Mouse (Mus musculus) CH12.LX (cell line): Measurements from ENCODE around the gene BC005624. TPM values are rescaled to one million over a fixed set of nuclear protein-coding genes. Genes with fewer than 3 reads are reported as not detected.

Source experiments
- DNase-seq: peaks from one replicate; pipeline ENCODE4 v3.0.0-alpha.2; 2013; ENCODE audit errors: extremely low read depth
- H3K27ac ChIP-seq: 2 replicates; pipeline ENCODE4 v1.5.1; 2012; ENCODE audit warnings: low read depth, mild to moderate bottlenecking, control low read depth, moderate library complexity; ENCODE audit not compliant: insufficient read depth
- H3K27me3 ChIP-seq: replicated peaks from 2 replicates; pipeline ENCODE3; 2012; ENCODE audit warnings: inconsistent platforms
- H3K36me3 ChIP-seq, 2 experiments: replicated peaks in 1 of 2; 2 replicates each; pipeline versions ENCODE3 to v1.6.1; 2012; ENCODE audit warnings: inconsistent platforms in 1 of 2, low read length in 1 of 2, mild to moderate bottlenecking in 1 of 2, mixed read lengths in 1 of 2, moderate library complexity in 1 of 2; ENCODE audit not compliant: control insufficient read depth in 1 of 2, insufficient read depth in 1 of 2
- H3K4me1 ChIP-seq, 2 experiments: 2 replicates each; pipeline ENCODE4 v1.6.1; 2012; ENCODE audit warnings: inconsistent platforms in 1 of 2, moderate library complexity in 1 of 2; ENCODE audit not compliant: insufficient read depth in 2 of 2, control insufficient read depth in 1 of 2
- H3K4me2 ChIP-seq: 2 replicates; pipeline ENCODE4 v1.6.1; 2012; ENCODE audit warnings: low read depth, mild to moderate bottlenecking, control low read depth; ENCODE audit not compliant: poor library complexity, insufficient read depth, severe bottlenecking
- H3K4me3 ChIP-seq, 3 experiments: fragments of 150-350 bp in 1 of 3; sonication (generic) in 1 of 3; replicated peaks in 1 of 3; 2 replicates each; pipeline versions ENCODE3 to v1.5.1; 2011 to 2012; ENCODE audit warnings: low read depth in 2 of 3, low read length in 2 of 3, mild to moderate bottlenecking in 2 of 3, moderate library complexity in 2 of 3, control low read depth in 1 of 3, improper control_type of control experiment in 1 of 3, inconsistent platforms in 1 of 3, mixed read lengths in 1 of 3; ENCODE audit not compliant: poor library complexity in 1 of 3
- H3K79me2 ChIP-seq: replicated peaks from 2 replicates; pipeline ENCODE4 v1.6.1; 2012; ENCODE audit warnings: mild to moderate bottlenecking, moderate library complexity; ENCODE audit not compliant: control insufficient read depth, poor library complexity, insufficient read depth, severe bottlenecking; ENCODE audit errors: extremely low read depth
- H3K9ac ChIP-seq: 2 replicates; pipeline ENCODE4 v1.6.1; 2012; ENCODE audit warnings: low read depth, mild to moderate bottlenecking, control low read depth, moderate library complexity; ENCODE audit not compliant: insufficient read depth
- H3K9me3 ChIP-seq: replicated peaks from 2 replicates; pipeline ENCODE3; 2012; ENCODE audit warnings: low read length, inconsistent platforms, mixed read lengths
- BHLHE40 ChIP-seq: IDR thresholded peaks from 2 replicates; pipeline ENCODE4 v1.6.1; 2011; ENCODE audit warnings: mild to moderate bottlenecking, low read depth, low read length, improper control_type of control experiment
- CHD1 ChIP-seq: IDR thresholded peaks from 2 replicates; pipeline ENCODE4 v1.6.1; 2012; ENCODE audit warnings: low read depth, low read length, improper control_type of control experiment, inconsistent platforms
- EP300 ChIP-seq: IDR thresholded peaks from 2 replicates; pipeline ENCODE4 v1.6.1; 2011; ENCODE audit warnings: low read length, improper control_type of control experiment
- GABPA ChIP-seq: IDR thresholded peaks from 2 replicates; pipeline ENCODE4 v1.6.1; 2012; ENCODE audit warnings: low read depth, low read length, improper control_type of control experiment, inconsistent platforms; ENCODE audit not compliant: insufficient replicate concordance
- MAFK ChIP-seq: IDR thresholded peaks from 2 replicates; pipeline ENCODE4 v1.6.1; 2011; ENCODE audit warnings: low read length, improper control_type of control experiment; ENCODE audit not compliant: insufficient replicate concordance
- MAZ ChIP-seq: IDR thresholded peaks from 2 replicates; pipeline ENCODE4 v1.6.1; 2012; ENCODE audit warnings: low read depth, mild to moderate bottlenecking, inconsistent platforms, low read length, improper control_type of control experiment, moderate library complexity
- POLR2AphosphoS2 ChIP-seq: IDR thresholded peaks from 2 replicates; pipeline ENCODE4 v1.6.1; 2011; ENCODE audit warnings: low read depth, low read length, improper control_type of control experiment
- SIN3A ChIP-seq: IDR thresholded peaks from 2 replicates; pipeline ENCODE4 v1.6.1; 2012; ENCODE audit warnings: low read length, improper control_type of control experiment, inconsistent platforms
- TCF12 ChIP-seq: IDR thresholded peaks from 2 replicates; pipeline ENCODE4 v1.6.1; 2014; ENCODE audit warnings: low read depth, mild to moderate bottlenecking, inconsistent platforms, low read length, improper control_type of control experiment
- USF1 ChIP-seq: IDR thresholded peaks from 2 replicates; pipeline ENCODE4 v1.6.1; 2014; ENCODE audit warnings: low read depth, mild to moderate bottlenecking, inconsistent platforms, low read length, improper control_type of control experiment
- ZNF384 ChIP-seq: IDR thresholded peaks from 2 replicates; pipeline ENCODE4 v1.6.1; 2012; ENCODE audit warnings: low read depth, low read length, improper control_type of control experiment, inconsistent platforms
- dilution Hi-C: fragments of 300-500 bp; cut with MboI; formaldehyde crosslinking; loops from 2 replicates; pipeline ENCODE4 v1.14.3; 2020; ENCODE audit warnings: low sequenced_read_pairs; ENCODE audit not compliant: extremely low pct_unique_long_range_greater_than_20kb, extremely low pct_ligation_motif_present
- in situ Hi-C: fragments of 300-500 bp; cut with MboI; formaldehyde crosslinking; loops from 3 replicates; pipeline ENCODE4 v1.14.3; 2019; ENCODE audit warnings: low sequenced_read_pairs, low pct_ligation_motif_present, low pct_unique_long_range_greater_than_20kb, mixed read lengths
- polyA plus RNA-seq: library from polyadenylated mRNA; unstranded; fragments of >175 nt; gene quantifications from 2 replicates; pipeline ENCODE4 v1.2.1, GENCODE M21; 2012; ENCODE audit warnings: low read depth; ENCODE audit not compliant: insufficient read length
- total RNA-seq, 2 experiments: library from RNA; depleted of rRNA; stranded (reverse); fragments of 300-350 nt in 1 of 2; fragments of >200 nt in 1 of 2; gene quantifications; 2 replicates each; pipeline ENCODE4 v1.2.3; 2012 to 2014

The BC005624 gene
- total and polyA plus RNA-seq, 3 experiments = 40.5 to 68.1 (median 43.2) TPM

- Histone ChIP-seq H3K27ac (no peak overlapping the region), H3K9me3 (no peaks in the 10 kb centered on the region), H3K4me1 (peaks cover 6 to 14% of the 10 kb centered on the region in 2 experiments; a peak in 3 of 4 replicates)
- in situ Hi-C loops = no loop called here
- TF ChIP-seq ZNF384 (0 out of 2 replicates have a peak, but pooled peaks have one; percentile 5), USF1 (no peak)
- TF ChIP-seq, all 38 proteins: peak for 1
- peaks cover 88 to 99% of the 10 kb centered on the region in 2 experiments for H3K36me3 ChIP-seq
- no peaks in the 10 kb centered on the region for H3K27me3 ChIP-seq
- H3K79me2 ChIP-seq = peaks cover 17% of the 10 kb centered on the region
- no peak for DNase-seq
- dilution Hi-C loops = no loop called here
- no peak overlapping the region for H3K4me3 ChIP-seq
- no peak overlapping the region for H3K4me2 ChIP-seq
- H3K9ac ChIP-seq = no peak overlapping the region
These were observed 22.1 kb downstream of the BC005624 start for GRCm38 (mm10) chr2:30959856-30960255.

GRCm38 (mm10) chr2:30958726-30959125, 23.3 kb downstream of the BC005624 start:
- Histone ChIP-seq H3K9me3 (no peaks in the 10 kb centered on the region), H3K36me3 (peaks cover 79 to 92% of the 10 kb centered on the region in 2 experiments), H3K4me2 (no peak overlapping the region), H3K4me1 (peaks cover 6 to 24% of the 10 kb centered on the region in 2 experiments; a peak in 3 of 4 replicates), H3K4me3 (no peak overlapping the region), H3K9ac (no peak overlapping the region), H3K27ac (no peak overlapping the region)
- dilution Hi-C loops = no loop called here
- no peak for DNase-seq
- TF ChIP-seq BHLHE40 (no peak), TCF12 (no peak), CHD1 (no peak), MAFK (no peak), GABPA (no peak)
- TF ChIP-seq, all 38 proteins: peak for 0
- Histone ChIP-seq H3K79me2 (peaks cover 26% of the 10 kb centered on the region), H3K27me3 (no peaks in the 10 kb centered on the region)
- in situ Hi-C loops = no loop called here

GRCm38 (mm10) chr2:30957511-30957910, 24.5 kb downstream of the BC005624 start:
- no peaks in the 10 kb centered on the region for H3K27me3 ChIP-seq
- no peak for DNase-seq
- H3K4me3 ChIP-seq = no peak overlapping the region
- H3K36me3 ChIP-seq = peaks cover 67 to 80% of the 10 kb centered on the region in 2 experiments
- peaks cover 34% of the 10 kb centered on the region for H3K79me2 ChIP-seq
- in situ Hi-C loops = no loop called here
- no peak for TF ChIP-seq MAZ
- TF ChIP-seq CHD1 = no peak
- TF ChIP-seq EP300 = no peak
- no peak for TF ChIP-seq ZNF384
- peak; percentile 21; the same call in 1 of the 2 replicates for TF ChIP-seq POLR2AphosphoS2
- no peak for TF ChIP-seq SIN3A
- TF ChIP-seq, all 38 proteins: peak for 1
- Histone ChIP-seq H3K9me3 (no peaks in the 10 kb centered on the region), H3K4me1 (peaks cover 6 to 25% of the 10 kb centered on the region in 2 experiments; a peak in 3 of 4 replicates), H3K27ac (no peak overlapping the region), H3K4me2 (no peak overlapping the region), H3K9ac (no peak overlapping the region)
- dilution Hi-C loops = no loop called here
